ENCODE assay signal across 9 mouse cellular contexts in genomic region chr10:81493601-81494220, GRCm38 (mm10). TPM values are rescaled to one million over a fixed set of nuclear protein-coding genes. Genes with fewer than 3 reads are reported as not detected.
DNase-seq lines count a peak whose midpoint lies in the region; ATAC-seq and TF ChIP-seq lines count a peak whose summit lies in the region.
"Had no signal": no experiment of that assay in that cellular context is flagged by ENCODE, and none has a peak within 500 bp of the region (broad histone marks: within the 10 kb centered on the region; RNA-seq: fewer than 3 reads in every experiment).

No protein-coding gene starts in this region.

- no peak for TF ChIP-seq POLR2A in thymus, adult 2 months (IDR thresholded peaks at IDR 0.05; ENCODE audit: control insufficient read depth, extremely low read depth, insufficient read depth, low read length, poor library complexity)

- DNase-seq in hindbrain, embryonic 10.5 days (ENCODE audit: low spot score) = no peak
- peak; percentile 49 for DNase-seq in thymus, adult 2 months
- DNase-seq in thymus, adult 18-20 months = no peak
- DNase-seq in thymus, postnatal 4 days = peak; percentile 73
- DNase-seq in testis, postnatal 10 days (ENCODE audit: low spot score) = no peak
- no peak for DNase-seq in kidney, postnatal 14 days
- DNase-seq: left cerebral cortex, postnatal 4 days had no signal

- 0 out of 2 replicates have a peak overlapping the region, but pooled peaks have one; percentile 13 for H3K27ac ChIP-seq in hindbrain, embryonic 13.5 days
- H3K27ac ChIP-seq in hindbrain, embryonic 10.5 days = no peak overlapping the region
- no peak overlapping the region for H3K27ac ChIP-seq in thymus, adult 2 months (ENCODE audit: control insufficient read depth, insufficient read depth, low read length)
- no peak overlapping the region for H3K27ac ChIP-seq in limb, embryonic 12.5 days

- H3K9me3 ChIP-seq in hindbrain, embryonic 13.5 days = no peaks in the 10 kb centered on the region
- no peaks in the 10 kb centered on the region for H3K9me3 ChIP-seq in hindbrain, embryonic 10.5 days
- no peaks in the 10 kb centered on the region for H3K9me3 ChIP-seq in limb, embryonic 12.5 days

- no peaks in the 10 kb centered on the region for H3K27me3 ChIP-seq in hindbrain, embryonic 13.5 days
- no peaks in the 10 kb centered on the region for H3K27me3 ChIP-seq in hindbrain, embryonic 10.5 days (ENCODE audit: insufficient read depth, poor library complexity, severe bottlenecking)
- H3K27me3 ChIP-seq in thymus, adult 2 months (ENCODE audit: control insufficient read depth, insufficient read depth, low read length) = no peaks in the 10 kb centered on the region
- no peaks in the 10 kb centered on the region; the same call in 1 of the 2 replicates for H3K27me3 ChIP-seq in limb, embryonic 12.5 days

- WGBS in hindbrain, embryonic 13.5 days = 86% methylated on average over 8 of the region's 8 CpGs
- 88% methylated on average over 8 of the region's 8 CpGs for WGBS in hindbrain, embryonic 10.5 days
- 90% methylated on average over 8 of the region's 8 CpGs for WGBS in thymus, adult 2 months
- WGBS in limb, embryonic 12.5 days = 86% methylated on average over 8 of the region's 8 CpGs

- no peak overlapping the region for H3K4me3 ChIP-seq in hindbrain, embryonic 13.5 days
- no peak overlapping the region for H3K4me3 ChIP-seq in hindbrain, embryonic 10.5 days
- H3K4me3 ChIP-seq in thymus, adult 2 months (ENCODE audit: control insufficient read depth, insufficient read depth, low read length) = no peak overlapping the region
- no peak overlapping the region for H3K4me3 ChIP-seq in limb, embryonic 12.5 days (replicated peaks)

- peaks cover 48% of the 10 kb centered on the region for H3K36me3 ChIP-seq in hindbrain, embryonic 13.5 days
- H3K36me3 ChIP-seq in hindbrain, embryonic 10.5 days = peaks cover 55% of the 10 kb centered on the region
- peaks cover 8% of the 10 kb centered on the region for H3K36me3 ChIP-seq in thymus, adult 2 months (ENCODE audit: control insufficient read depth, insufficient read depth, low read length)
- H3K36me3 ChIP-seq in limb, embryonic 12.5 days = peaks cover 54% of the 10 kb centered on the region

- H3K4me1 ChIP-seq in hindbrain, embryonic 13.5 days (replicated peaks) = peaks cover 35% of the 10 kb centered on the region
- peaks cover 41% of the 10 kb centered on the region for H3K4me1 ChIP-seq in hindbrain, embryonic 10.5 days (replicated peaks)
- peaks cover 23% of the 10 kb centered on the region for H3K4me1 ChIP-seq in thymus, adult 2 months (replicated peaks; ENCODE audit: control insufficient read depth, insufficient read depth, low read length)
- H3K4me1 ChIP-seq in limb, embryonic 12.5 days (replicated peaks) = peaks cover 20% of the 10 kb centered on the region

- H3K4me2 ChIP-seq in hindbrain, embryonic 13.5 days = no peak overlapping the region
- no peak overlapping the region for H3K4me2 ChIP-seq in limb, embryonic 12.5 days

- 0 out of 2 replicates have a peak, but pooled peaks have one; percentile 19 for TF ChIP-seq CTCF in thymus, adult 2 months (IDR thresholded peaks at IDR 0.05; ENCODE audit: borderline replicate concordance, control insufficient read depth, extremely low read depth, insufficient read depth, low read length, poor library complexity)

- no peak for ATAC-seq in hindbrain, embryonic 13.5 days (ENCODE audit: low FRiP score)
- no peak for ATAC-seq in limb, embryonic 12.5 days (ENCODE audit: insufficient number of reproducible peaks, insufficient read depth, low FRiP score, low TSS enrichment, low read depth)

- H3K9ac ChIP-seq in hindbrain, embryonic 13.5 days = peak overlapping the region; percentile 91; the same call in 1 of the 2 replicates
- 0 out of 2 replicates have a peak overlapping the region, but pooled peaks have one; percentile 19 for H3K9ac ChIP-seq in limb, embryonic 12.5 days (replicated peaks)

RNA-seq across cellular contexts. Expression of gene Ncln, which starts 2.5 kb away (rescaled TPM):
- polyA plus RNA-seq in hindbrain, embryonic 13.5 days (2015; fragmentation: Nextera tagmentation; extraction: Ambion mirVana) = 56.0 and 62.1 TPM in 2 replicates
- polyA plus RNA-seq in hindbrain, embryonic 10.5 days (2016; fragmentation: Nextera tagmentation; extraction: Ambion mirVana) = 87.4 and 92.6 TPM in 2 replicates
- polyA plus RNA-seq in thymus, adult 2 months (2012; rRNA removed) = 332 and 337 TPM in 2 replicates
- polyA plus RNA-seq in limb, embryonic 12.5 days (2016; fragmentation: Nextera tagmentation; extraction: Ambion mirVana) = 84.3 and 86.9 TPM in 2 replicates

RNA-seq across cellular contexts. Expression of gene S1pr4, which starts 6.2 kb away (rescaled TPM):
- polyA plus RNA-seq in hindbrain, embryonic 13.5 days (2015; fragmentation: Nextera tagmentation; extraction: Ambion mirVana) = 0.93 and 0.95 TPM in 2 replicates
- 0.39 and 0.42 TPM in 2 replicates for polyA plus RNA-seq in hindbrain, embryonic 10.5 days (2016; fragmentation: Nextera tagmentation; extraction: Ambion mirVana)
- polyA plus RNA-seq in thymus, adult 2 months (2012; rRNA removed) = 84.3 and 87.2 TPM in 2 replicates
- polyA plus RNA-seq in limb, embryonic 12.5 days (2016; fragmentation: Nextera tagmentation; extraction: Ambion mirVana) = 0.28 and 0.53 TPM in 2 replicates

RNA-seq across cellular contexts. Expression of gene Celf5, which starts 11.2 kb away (rescaled TPM):
- 61.3 and 69.0 TPM in 2 replicates for polyA plus RNA-seq in hindbrain, embryonic 13.5 days (2015; fragmentation: Nextera tagmentation; extraction: Ambion mirVana)
- 3.1 and 12.9 TPM in 2 replicates for polyA plus RNA-seq in hindbrain, embryonic 10.5 days (2016; fragmentation: Nextera tagmentation; extraction: Ambion mirVana)
- 4.3 and 5.1 TPM in 2 replicates for polyA plus RNA-seq in thymus, adult 2 months (2012; rRNA removed)
- polyA plus RNA-seq in limb, embryonic 12.5 days (2016; fragmentation: Nextera tagmentation; extraction: Ambion mirVana) = 0.70 and 0.93 TPM in 2 replicates

RNA-seq across cellular contexts. Expression of gene Gna15, which starts 30.3 kb away (rescaled TPM):
- 1.2 and 1.7 TPM in 2 replicates for polyA plus RNA-seq in hindbrain, embryonic 13.5 days (2015; fragmentation: Nextera tagmentation; extraction: Ambion mirVana)
- 0.63 and 1.6 TPM in 2 replicates for polyA plus RNA-seq in hindbrain, embryonic 10.5 days (2016; fragmentation: Nextera tagmentation; extraction: Ambion mirVana)
- 9.5 and 10.6 TPM in 2 replicates for polyA plus RNA-seq in thymus, adult 2 months (2012; rRNA removed)
- polyA plus RNA-seq in limb, embryonic 12.5 days (2016; fragmentation: Nextera tagmentation; extraction: Ambion mirVana) = 1.2 and 1.4 TPM in 2 replicates

RNA-seq across cellular contexts. Expression of gene Nfic, which starts 38.3 kb away (rescaled TPM):
- polyA plus RNA-seq in hindbrain, embryonic 13.5 days (2015; fragmentation: Nextera tagmentation; extraction: Ambion mirVana) = 21.3 and 22.4 TPM in 2 replicates
- 10.5 and 16.0 TPM in 2 replicates for polyA plus RNA-seq in hindbrain, embryonic 10.5 days (2016; fragmentation: Nextera tagmentation; extraction: Ambion mirVana)
- polyA plus RNA-seq in thymus, adult 2 months (2012; rRNA removed) = 26.3 and 26.7 TPM in 2 replicates
- polyA plus RNA-seq in limb, embryonic 12.5 days (2016; fragmentation: Nextera tagmentation; extraction: Ambion mirVana) = 30.8 and 31.1 TPM in 2 replicates

Comparison
In these comparisons a context has a peak if more than half of its experiments do, and no peak if none do; other contexts are left out.
1. DNase-seq: peak in thymus, adult 2 months (single experiment) and thymus, postnatal 4 days (single experiment); none in hindbrain, embryonic 10.5 days (single experiment), thymus, adult 18-20 months (0 of 2), testis, postnatal 10 days (single experiment) and kidney, postnatal 14 days (single experiment).
2. RNA of gene S1pr4, which starts 6.2 kb away (polyA plus RNA-seq): 84.3 to 87.2 TPM in thymus, adult 2 months; 0.93 to 0.95 TPM in hindbrain, embryonic 13.5 days, 0.28 to 0.53 TPM in limb, embryonic 12.5 days and 0.39 to 0.42 TPM in hindbrain, embryonic 10.5 days; every median in the first group is over 10 times any median in the second.